17 mouse cellular contexts compared by ENCODE assay signal in genomic region chr7:114026923-114027322, GRCm38 (mm10).
"Had no signal": no experiment of that assay in that cellular context is flagged by ENCODE, and none has a peak within 500 bp of the region (broad histone marks: within the 10 kb centered on the region; RNA-seq: fewer than 3 reads in every experiment).

No protein-coding gene starts in this region.

- H3K9ac ChIP-seq: lung, embryonic 15.5 days; midbrain, embryonic 13.5 days; midbrain, embryonic 15.5 days; neural tube, embryonic 12.5 days; stomach, embryonic 15.5 days had no signal

- H3K4me3 ChIP-seq: lung, embryonic 15.5 days; megakaryocyte, embryonic 14.5 days; midbrain, embryonic 13.5 days; midbrain, embryonic 15.5 days; neural tube, embryonic 12.5 days; stomach, embryonic 15.5 days had no signal

- H3K27me3 ChIP-seq: lung, embryonic 15.5 days; midbrain, embryonic 13.5 days; midbrain, embryonic 15.5 days; neural tube, embryonic 12.5 days; stomach, embryonic 15.5 days had no signal

- H3K36me3 ChIP-seq: lung, embryonic 15.5 days; midbrain, embryonic 13.5 days; midbrain, embryonic 15.5 days; neural tube, embryonic 12.5 days; stomach, embryonic 15.5 days had no signal

- H3K27ac ChIP-seq: lung, embryonic 15.5 days; macrophage; midbrain, embryonic 13.5 days; midbrain, embryonic 15.5 days; neural tube, embryonic 12.5 days; stomach, embryonic 15.5 days; stomach, postnatal 0 days had no signal

- H3K9me3 ChIP-seq: lung, embryonic 15.5 days; midbrain, embryonic 13.5 days; midbrain, embryonic 15.5 days; neural tube, embryonic 12.5 days; stomach, embryonic 15.5 days had no signal

- H3K4me1 ChIP-seq: lung, embryonic 15.5 days; midbrain, embryonic 13.5 days; midbrain, embryonic 15.5 days; neural tube, embryonic 12.5 days; stomach, embryonic 15.5 days had no signal

- H3K4me2 ChIP-seq: lung, embryonic 15.5 days; midbrain, embryonic 11.5 days; midbrain, embryonic 13.5 days; midbrain, embryonic 15.5 days; neural tube, embryonic 12.5 days; stomach, embryonic 15.5 days had no signal

- ATAC-seq: lung, postnatal 0 days; midbrain, embryonic 13.5 days; midbrain, embryonic 15.5 days had no signal

- DNase-seq: lung, adult 2 months; lung, postnatal 14 days; lung, postnatal 36 days; right cerebral cortex, postnatal 14 days; thymus, adult 2 months; thymus, postnatal 25 days; thymus, postnatal 4 days had no signal
